Mouse (Mus musculus) adrenal gland, postnatal 0 days (tissue): ENCODE measurements around the gene H2-T23. TPM values are rescaled to one million over a fixed set of nuclear protein-coding genes. Genes with fewer than 3 reads are reported as not detected.

Experiments
- polyA plus RNA-seq: library from polyadenylated mRNA; unstranded; fragments of >200 nt; fragmentation: Nextera tagmentation; extraction: Ambion mirVana; gene quantifications from 2 replicates; pipeline ENCODE4 v1.2.1, GENCODE M21; 2015

H2-T23 gene
- 47.7 and 51.8 TPM in 2 replicates for polyA plus RNA-seq

GRCm38 (mm10) chr17:36032351-36032875 is at the start of gene H2-T23:
Gene H2-T23 (minus strand): TSS chr17:36032855.

DNA sequence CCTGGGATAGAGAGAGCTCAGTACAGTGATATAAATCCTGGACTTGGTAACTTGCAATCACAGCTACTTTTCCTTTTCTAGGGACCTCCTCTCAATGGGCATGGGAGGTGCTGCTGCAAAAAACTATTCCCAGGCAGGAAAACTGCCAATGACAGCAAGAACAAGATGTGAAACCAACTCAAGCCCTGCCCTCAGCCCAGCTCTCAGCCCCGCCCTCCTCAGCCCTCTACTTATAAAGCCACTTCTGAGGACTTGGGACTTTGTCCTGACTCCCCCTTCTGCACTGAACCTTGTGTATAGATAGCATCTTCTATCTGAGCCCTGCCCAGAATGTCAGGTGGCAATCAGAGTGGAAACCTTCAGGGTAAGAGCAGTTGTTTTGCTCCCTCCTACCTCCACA is 25.7 kb upstream of the H2-T23 start, which contains the start of gene Gm11127:
TSS of gene Gm11127 (minus strand) at position 10 of the 400 bp plus-strand sequence.

GRCm38 (mm10) chr17:36042610-36043169 is 10.0 kb upstream of the H2-T23 start, which contains the start of the genes H2-T22 and Gm6034:
Gene H2-T22 (minus strand): TSS chr17:36042747.
Gene Gm6034 (plus strand): TSS chr17:36042961.

DNA sequence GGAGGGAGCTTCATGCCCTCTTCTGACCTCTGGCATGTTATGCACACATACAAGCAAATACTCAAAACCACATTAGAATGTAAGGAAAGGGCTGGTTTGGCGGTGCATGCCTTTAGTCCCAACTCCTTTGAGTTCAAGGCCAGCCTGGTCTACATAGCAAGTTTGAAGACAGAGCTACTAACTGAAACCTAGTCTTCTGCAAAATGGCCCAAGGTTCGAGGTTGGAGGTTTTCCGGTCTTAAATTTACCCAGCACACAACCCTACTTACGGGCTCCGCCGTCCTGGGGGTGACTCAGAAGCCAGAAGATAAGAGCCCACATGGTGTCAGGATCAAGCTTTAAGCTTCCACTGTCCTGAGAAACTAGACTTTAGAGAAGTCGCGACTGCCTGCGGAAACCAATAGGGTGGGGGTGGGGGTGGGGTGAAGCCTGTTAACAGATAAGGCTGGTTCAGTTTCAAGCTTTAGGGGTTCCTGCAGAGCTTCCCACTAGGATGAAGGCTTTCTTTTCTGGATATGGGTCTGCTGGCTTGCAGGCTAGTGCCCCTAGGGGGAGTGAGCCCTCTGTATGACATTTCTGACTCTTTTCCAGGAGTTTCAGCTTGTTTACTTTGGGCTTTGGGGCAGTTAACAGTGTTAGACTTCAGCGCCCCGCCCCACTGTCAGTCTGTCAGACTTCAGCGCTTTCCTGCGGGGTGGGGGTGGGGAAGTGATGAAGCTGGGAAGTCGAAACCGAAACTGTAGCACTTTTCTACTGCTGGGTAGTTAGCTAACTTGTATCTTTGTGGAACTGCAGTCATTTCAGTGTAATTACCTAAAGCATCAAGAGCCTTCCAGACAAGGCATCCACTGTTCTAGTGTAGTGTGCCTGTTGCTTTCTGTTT is 12.2 kb downstream of the H2-T23 start, which contains the start of gene H2-T24:
TSS of gene H2-T24 (minus strand) at position 370 of the 883 bp plus-strand sequence.

Other genes with a start within 250 kb of the H2-T23 start
- 22.9 and 31.0 TPM in 2 replicates for gene Ier3, start 211.2 kb downstream of the H2-T23 start, polyA plus RNA-seq
- gene Flot1, start 209.6 kb downstream of the H2-T23 start, polyA plus RNA-seq, result 82.1 and 88.2 TPM in 2 replicates
- gene Tubb5, start 194.5 kb downstream of the H2-T23 start, polyA plus RNA-seq, result 314 and 519 TPM in 2 replicates
- gene Mdc1, start 191.3 kb downstream of the H2-T23 start, polyA plus RNA-seq, result 3.0 and 4.6 TPM in 2 replicates
- 19.3 and 27.9 TPM in 2 replicates for gene Nrm, start 171.5 kb downstream of the H2-T23 start, polyA plus RNA-seq
- 22.2 and 26.9 TPM in 2 replicates for gene Ppp1r18, start 167.3 kb downstream of the H2-T23 start, polyA plus RNA-seq
- gene Dhx16, start 153.0 kb downstream of the H2-T23 start, polyA plus RNA-seq, result 16.3 and 22.6 TPM in 2 replicates
- gene 2310061I04Rik, start 135.4 kb downstream of the H2-T23 start, polyA plus RNA-seq, result 13.8 and 19.1 TPM in 2 replicates
- 33.6 and 43.3 TPM in 2 replicates for gene Atat1, start 122.8 kb downstream of the H2-T23 start, polyA plus RNA-seq
- 48.8 and 78.3 TPM in 2 replicates for gene Mrps18b, start 116.5 kb downstream of the H2-T23 start, polyA plus RNA-seq
- 14.8 and 22.8 TPM in 2 replicates for gene Ppp1r10, start 116.4 kb downstream of the H2-T23 start, polyA plus RNA-seq
- 50.8 and 70.0 TPM in 2 replicates for gene Abcf1, start 63.1 kb downstream of the H2-T23 start, polyA plus RNA-seq
- 32.3 and 38.9 TPM in 2 replicates for gene Gnl1, start 53.0 kb downstream of the H2-T23 start, polyA plus RNA-seq
- gene Prr3, start 52.6 kb downstream of the H2-T23 start, polyA plus RNA-seq, result 19.0 and 23.8 TPM in 2 replicates
- 2.0 and 2.2 TPM in 2 replicates for gene H2-T24, start 12.3 kb downstream of the H2-T23 start, polyA plus RNA-seq
- gene H2-T22, start 9.9 kb upstream of the H2-T23 start, polyA plus RNA-seq, result 27.9 and 31.3 TPM in 2 replicates
- gene Gm6034, start 10.1 kb upstream of the H2-T23 start, polyA plus RNA-seq, result not detected in 2 replicates
- gene Gm11127, start 25.5 kb upstream of the H2-T23 start, polyA plus RNA-seq, result 0.47 TPM in 1 of 2 replicates, not detected in the other
- gene Gm19684, start 88.8 kb upstream of the H2-T23 start, polyA plus RNA-seq, result not detected in 2 replicates
- gene Gm7030, start 96.6 kb upstream of the H2-T23 start, polyA plus RNA-seq, result not detected in 2 replicates
- gene Gm8909, start 135.7 kb upstream of the H2-T23 start, polyA plus RNA-seq, result 0.16 TPM in 1 of 2 replicates, not detected in the other
- gene H2-T3, start 157.4 kb upstream of the H2-T23 start, polyA plus RNA-seq, result 0.08 TPM in 1 of 2 replicates, not detected in the other
- gene Rpp21, start 225.2 kb upstream of the H2-T23 start, polyA plus RNA-seq, result 117 and 125 TPM in 2 replicates
- gene Trim39, start 239.4 kb upstream of the H2-T23 start, polyA plus RNA-seq, result 9.3 and 9.9 TPM in 2 replicates